Mouse (Mus musculus): Measurements from ENCODE around the gene B3galnt1. TPM values are rescaled to one million over a fixed set of nuclear protein-coding genes. Genes with fewer than 3 reads are reported as not detected.

The B3galnt1 gene
- total RNA-seq (2021): 1 to 10 TPM; 2.0 to 3.4 TPM

- intact Hi-C loops (cut with DNase I): loop anchor here (2.0 to 5.0 kb wide), 2 partner anchors 59 to 104 kb away; no protein-coding TSS in a partner anchor
- peak; percentile 53 to 61 for DNase-seq
Measured at GRCm38 (mm10) chr3:69598261-69599165, at the start of gene B3galnt1. TSS of gene B3galnt1 (minus strand) at chr3:69598960.

GRCm38 (mm10) chr3:69634521-69634920 is 35.8 kb upstream of the B3galnt1 start:
- no peak for DNase-seq
- intact Hi-C loops (cut with DNase I): no loop called here

GRCm38 (mm10) chr3:69633706-69634420 is 35.1 kb upstream of the B3galnt1 start:
- intact Hi-C loops (cut with DNase I): no loop called here
- DNase-seq: peak in 1 of 2 experiments; percentile 16

GRCm38 (mm10) chr3:69626963-69627590 is 28.3 kb upstream of the B3galnt1 start:
- DNase-seq: peak in 1 of 2 experiments; percentile 24
- intact Hi-C loops (cut with DNase I): no loop called here

GRCm38 (mm10) chr3:69626213-69626962 is 27.6 kb upstream of the B3galnt1 start:
- no peak for DNase-seq
- intact Hi-C loops (cut with DNase I): no loop called here

- intact Hi-C loops (cut with DNase I): no loop called here
- no peak for DNase-seq
Measured at GRCm38 (mm10) chr3:69624182-69624581, 25.4 kb upstream of the B3galnt1 start.

GRCm38 (mm10) chr3:69607909-69608308 is 9.1 kb upstream of the B3galnt1 start:
- intact Hi-C loops (cut with DNase I): no loop called here
- no peak for DNase-seq

GRCm38 (mm10) chr3:69607468-69607867 is 8.7 kb upstream of the B3galnt1 start:
- DNase-seq: no peak
- intact Hi-C loops (cut with DNase I): no loop called here

GRCm38 (mm10) chr3:69606923-69607322 is 8.2 kb upstream of the B3galnt1 start:
- no peak for DNase-seq
- intact Hi-C loops (cut with DNase I): no loop called here

- intact Hi-C loops (cut with DNase I): loop anchor here (2.0 to 5.0 kb wide), 2 partner anchors 58 to 104 kb away; no protein-coding TSS in a partner anchor
- no peak for DNase-seq
Measured at GRCm38 (mm10) chr3:69599166-69599500, 373 bp upstream of the B3galnt1 start.

- intact Hi-C loops (cut with DNase I): loop anchor here (2.0 to 5.0 kb wide), 2 partner anchors 59 to 105 kb away; no protein-coding TSS in a partner anchor
- DNase-seq: no peak
Measured at GRCm38 (mm10) chr3:69597816-69598215, 944 bp downstream of the B3galnt1 start.

GRCm38 (mm10) chr3:69597211-69597610 is 1.5 kb downstream of the B3galnt1 start:
- no peak for DNase-seq
- intact Hi-C loops (cut with DNase I): loop anchor here (5.0 kb wide), 1 partner anchor 60 kb away; no protein-coding TSS in a partner anchor

- intact Hi-C loops (cut with DNase I): loop anchor here (5.0 kb wide), 1 partner anchor 61 kb away; no protein-coding TSS in a partner anchor
- no peak for DNase-seq
Measured at GRCm38 (mm10) chr3:69596116-69596515, 2.6 kb downstream of the B3galnt1 start.

- intact Hi-C loops (cut with DNase I): no loop called here
- DNase-seq: no peak
Measured at GRCm38 (mm10) chr3:69594071-69594470, 4.7 kb downstream of the B3galnt1 start.

- DNase-seq: no peak
- intact Hi-C loops (cut with DNase I): no loop called here
Measured at GRCm38 (mm10) chr3:69593426-69593825, 5.3 kb downstream of the B3galnt1 start.

- intact Hi-C loops (cut with DNase I): no loop called here
Measured at GRCm38 (mm10) chr3:69588101-69588760, 10.5 kb downstream of the B3galnt1 start.

GRCm38 (mm10) chr3:69583798-69584197 is 15.0 kb downstream of the B3galnt1 start:
- intact Hi-C loops (cut with DNase I): no loop called here
- no peak for DNase-seq

More at GRCm38 (mm10) chr3:69588101-69588760, 10.5 kb downstream of the B3galnt1 start:
- DNase-seq: no peak

GRCm38 (mm10) chr3:69578791-69579190 is 20.0 kb downstream of the B3galnt1 start:
- intact Hi-C loops (cut with DNase I): loop anchor here (5.0 kb wide), 1 partner anchor 321 kb away; no protein-coding TSS in a partner anchor
- no peak for DNase-seq

GRCm38 (mm10) chr3:69576715-69577114 is 22.0 kb downstream of the B3galnt1 start:
- DNase-seq: no peak
- intact Hi-C loops (cut with DNase I): loop anchor here (5.0 kb wide), 1 partner anchor 319 kb away; no protein-coding TSS in a partner anchor

Data from heart, postnatal 36 days (tissue).